Mouse (Mus musculus) lung, postnatal 36 days (tissue): ENCODE data around the gene Supt5.

ENCODE experiments used
- DNase-seq: peaks from one replicate; pipeline ENCODE4 v3.0.0; 2022; ENCODE audit warnings: mixed read lengths

Supt5 gene

GRCm38 (mm10) chr7:28373891-28374495, 35.4 kb upstream of the Supt5 start:
- DNase-seq, result no peak

- DNase-seq, result peak; percentile 94
Observed at GRCm38 (mm10) chr7:28373131-28373581, 34.6 kb upstream of the Supt5 start.

DNA sequence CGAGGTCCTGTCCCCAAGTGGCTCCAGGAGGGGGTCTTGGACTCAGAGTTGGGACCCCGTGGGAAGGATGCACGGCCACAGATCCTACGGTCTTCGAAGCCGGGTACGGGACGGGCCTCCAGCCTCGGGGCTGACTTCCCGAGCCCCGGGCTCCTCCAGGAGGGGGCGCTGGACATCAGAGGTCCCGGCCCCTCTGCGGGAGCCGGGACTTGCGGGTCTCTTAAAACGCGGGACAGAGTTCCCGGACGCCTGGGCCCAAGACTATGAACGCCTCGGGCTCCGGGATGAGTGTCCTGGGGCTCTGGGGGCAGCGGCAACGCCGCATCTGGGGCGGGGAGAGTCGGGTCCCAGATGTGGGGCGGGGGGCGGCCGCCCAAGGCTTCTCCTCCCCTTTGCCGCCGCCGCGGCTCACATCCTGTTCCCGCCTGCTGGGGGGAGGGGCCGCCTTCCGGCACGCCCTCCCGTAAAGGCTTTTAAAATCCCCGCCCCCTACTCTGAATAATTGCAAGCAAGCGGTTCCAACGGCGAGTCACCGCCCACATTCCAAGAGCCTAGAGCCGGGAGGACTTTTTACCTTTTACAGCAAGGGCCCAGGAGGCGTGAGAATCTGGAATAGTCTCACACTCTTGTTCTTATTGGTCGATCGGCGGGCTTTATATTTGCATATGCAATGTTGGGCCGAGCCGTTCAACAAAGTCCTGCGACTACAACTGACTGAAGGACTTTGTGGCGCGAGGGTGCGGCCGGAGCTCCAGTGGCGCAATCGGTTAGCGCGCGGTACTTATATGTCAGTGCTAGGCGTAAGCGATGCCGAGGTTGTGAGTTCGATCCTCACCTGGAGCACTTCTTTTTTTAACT, 33.9 kb upstream of the Supt5 start, which contains the start of gene Plekhg2:
Gene Plekhg2, minus strand, starts transcription at position 349 of the 858 bp plus-strand sequence.
- DNase-seq, result peak; percentile 99

GRCm38 (mm10) chr7:28371514-28371989, 33.0 kb upstream of the Supt5 start:
- peak; percentile 70 for DNase-seq

GRCm38 (mm10) chr7:28370977-28371513, 32.5 kb upstream of the Supt5 start:
- peak; percentile 76 for DNase-seq

DNA sequence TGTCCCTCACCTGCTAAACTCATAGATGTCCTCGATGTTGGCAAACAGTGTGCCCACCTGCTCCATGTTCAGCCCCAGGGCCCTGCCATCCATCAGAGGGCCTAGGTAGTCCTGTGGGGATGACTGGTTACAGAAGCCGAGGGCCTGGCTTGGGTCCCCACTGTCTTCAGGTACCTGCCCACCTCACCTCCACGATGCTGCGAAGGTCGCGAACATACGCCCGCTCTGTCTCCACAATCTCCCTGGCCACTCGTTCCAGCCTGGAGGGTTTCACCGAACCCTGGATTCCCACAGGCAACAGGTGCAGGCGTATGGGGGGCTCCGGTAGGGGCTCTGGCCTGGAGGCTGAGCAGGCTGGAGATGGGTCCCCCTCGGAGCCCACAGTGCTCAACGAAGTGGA, 31.5 kb upstream of the Supt5 start:
- no peak for DNase-seq

DNA sequence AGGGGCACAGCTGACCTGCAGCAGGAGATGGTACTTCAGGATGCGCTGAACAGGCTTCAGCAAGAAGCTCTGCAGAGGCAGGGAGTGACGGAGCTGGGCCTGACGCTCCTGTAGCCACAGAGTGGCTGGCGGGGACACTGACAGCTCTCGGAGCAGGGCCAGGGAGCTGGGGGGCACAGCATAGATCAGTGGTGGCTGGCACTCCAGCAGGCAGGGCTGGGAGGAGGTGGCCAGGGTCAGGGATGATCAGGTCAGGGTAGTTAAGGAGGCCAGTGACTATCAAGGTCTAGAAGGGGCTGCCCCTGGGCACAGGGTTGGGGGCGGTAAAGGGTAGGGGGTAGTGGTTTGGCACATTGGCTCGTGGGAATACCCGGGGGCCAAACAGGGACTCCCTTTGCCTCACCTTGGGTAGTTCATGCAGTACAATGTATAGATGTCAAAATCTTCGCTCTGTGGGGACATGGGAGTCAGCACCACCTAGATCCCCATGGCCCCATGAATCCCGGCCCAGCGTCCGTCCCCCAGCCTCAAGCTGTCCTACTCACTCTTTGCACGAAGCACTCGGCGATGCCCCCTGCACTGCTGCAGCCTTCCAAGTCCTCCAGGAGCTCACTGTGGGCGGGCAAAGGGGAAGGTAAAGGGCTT, 29.9 kb upstream of the Supt5 start:
- DNase-seq, result no peak

- DNase-seq, result no peak
Observed at GRCm38 (mm10) chr7:28367663-28368275, 29.2 kb upstream of the Supt5 start.

- DNase-seq, result no peak
Observed at GRCm38 (mm10) chr7:28362441-28363060, 24.0 kb upstream of the Supt5 start.

DNA sequence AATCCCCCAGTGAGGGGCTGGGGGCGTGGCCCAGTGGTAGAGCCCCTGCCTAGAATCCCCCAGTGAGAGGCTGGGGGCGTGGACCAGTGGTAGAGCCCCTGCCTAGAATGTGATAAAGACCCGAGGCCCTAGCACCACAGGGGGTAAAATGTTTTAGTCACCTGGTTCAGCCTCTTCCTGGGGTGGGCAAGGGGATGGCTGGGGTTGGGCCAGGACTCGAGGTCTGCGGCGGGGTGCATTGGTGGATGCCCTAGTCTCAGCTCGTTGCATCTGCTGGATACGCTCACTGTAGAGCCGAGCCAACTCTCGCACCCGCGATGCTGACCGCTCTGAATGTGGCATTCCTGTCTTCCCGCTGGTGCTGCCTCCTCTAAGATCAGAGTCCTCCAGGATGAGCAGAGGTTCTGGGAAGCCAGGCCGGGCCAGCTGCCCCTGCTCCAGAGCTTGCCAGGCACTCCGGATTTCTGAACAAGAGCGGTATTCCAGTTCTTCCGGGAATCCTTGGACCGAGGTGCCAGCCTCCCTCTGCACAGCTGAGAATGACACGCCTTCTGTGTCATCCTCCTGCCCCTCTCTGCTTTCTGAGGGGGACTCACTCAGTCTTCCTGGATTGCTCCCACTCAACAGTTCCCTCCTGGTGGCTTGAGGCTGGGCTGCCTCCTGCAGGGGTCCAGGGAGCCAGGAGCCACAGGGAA, 23.2 kb upstream of the Supt5 start:
- no peak for DNase-seq

DNA sequence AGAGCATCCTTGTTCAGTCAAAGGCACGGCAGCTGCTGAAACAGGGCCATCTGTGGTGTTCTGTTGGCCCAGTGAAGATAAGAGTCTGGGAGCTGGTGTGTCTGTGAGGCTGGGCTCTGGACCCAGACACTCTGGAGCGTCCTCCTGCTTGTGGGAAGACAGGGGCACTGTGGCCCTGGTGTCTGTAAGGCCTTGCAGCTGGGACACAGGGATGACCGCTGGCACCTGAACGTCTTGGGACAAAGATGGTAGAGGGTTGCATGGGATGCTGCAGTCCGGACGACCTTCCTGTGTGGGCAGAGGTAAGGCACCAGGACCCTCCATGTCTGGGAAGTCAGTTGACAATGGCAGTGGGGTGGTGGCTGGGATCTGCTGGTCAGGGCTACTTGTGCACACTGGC, 21.7 kb upstream of the Supt5 start:
- no peak for DNase-seq

- no peak for DNase-seq
Observed at GRCm38 (mm10) chr7:28359854-28360253, 21.3 kb upstream of the Supt5 start.

- no peak for DNase-seq
Observed at GRCm38 (mm10) chr7:28358431-28358830, 19.9 kb upstream of the Supt5 start.

GRCm38 (mm10) chr7:28357984-28358383, 19.4 kb upstream of the Supt5 start:
- no peak for DNase-seq

GRCm38 (mm10) chr7:28356981-28357380, 18.4 kb upstream of the Supt5 start:
- peak; percentile 69 for DNase-seq

GRCm38 (mm10) chr7:28355221-28355620, 16.7 kb upstream of the Supt5 start:
- no peak for DNase-seq

DNA sequence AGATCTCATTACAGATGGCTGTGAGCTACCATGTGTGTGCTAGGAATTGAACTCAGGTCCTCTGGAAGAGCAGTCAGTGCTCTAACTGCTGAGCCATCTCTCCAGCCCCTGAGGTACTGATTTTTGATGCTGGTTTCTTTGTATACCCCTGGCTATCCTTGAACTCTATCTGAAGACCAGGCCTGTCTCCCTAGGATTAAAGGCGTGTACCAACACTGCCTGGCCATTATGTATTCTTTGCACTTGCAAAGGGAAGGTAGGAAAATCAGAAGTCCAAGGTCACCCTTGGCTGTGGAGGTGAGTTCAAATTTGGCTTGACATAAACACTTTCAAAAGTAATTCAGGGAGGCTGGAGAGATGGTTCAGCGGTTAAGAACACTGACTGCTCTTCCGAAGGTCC, 16.1 kb upstream of the Supt5 start:
- no peak for DNase-seq

GRCm38 (mm10) chr7:28354113-28354581, 15.6 kb upstream of the Supt5 start:
- no peak for DNase-seq

DNA sequence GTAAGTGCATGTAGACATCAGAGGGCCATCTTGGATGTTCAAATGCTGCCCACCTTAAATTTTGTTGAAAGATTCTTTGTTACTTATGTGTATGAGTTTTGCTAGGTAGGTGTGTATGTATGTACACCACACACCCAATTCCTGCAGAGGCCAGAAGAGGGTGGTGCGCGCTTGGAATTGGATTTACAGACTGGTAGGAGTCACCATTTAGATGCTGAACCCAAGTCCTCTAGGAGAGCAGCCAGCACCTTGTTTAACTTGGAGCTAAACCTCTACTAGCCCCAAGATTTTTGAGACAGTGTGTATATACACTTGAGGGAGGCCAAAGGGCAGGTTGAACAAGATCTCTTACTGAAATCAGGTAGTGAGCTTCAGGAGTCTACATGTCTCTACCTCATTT, 14.7 kb upstream of the Supt5 start:
- peak; percentile 42 for DNase-seq

DNA sequence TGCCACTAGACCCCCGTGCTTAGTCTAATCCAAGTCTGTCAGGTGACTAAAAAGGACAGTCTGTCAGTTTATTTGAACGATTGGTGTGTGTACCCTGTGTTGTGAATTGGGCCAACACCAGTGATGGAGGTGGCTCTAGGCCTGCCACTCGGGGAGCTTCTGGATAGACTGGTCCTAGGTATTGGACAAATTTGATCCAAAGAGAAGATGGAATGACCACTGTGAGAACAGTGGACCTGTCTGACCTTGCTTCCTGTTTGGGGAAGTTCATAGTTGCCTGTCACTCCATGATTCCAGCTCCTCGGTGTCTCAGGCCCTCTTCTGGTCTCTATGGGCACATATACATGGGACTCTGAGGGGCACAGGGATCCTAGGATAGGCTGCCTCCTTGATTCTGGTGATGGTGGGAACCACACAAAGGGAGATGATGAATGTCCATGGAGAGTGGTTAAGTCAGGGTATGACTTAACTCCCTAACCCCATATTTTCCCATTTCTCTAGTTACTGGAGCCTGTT, 13.2 kb upstream of the Supt5 start:
- DNase-seq, result no peak

- peak; percentile 98 for DNase-seq
Observed at GRCm38 (mm10) chr7:28350155-28350883, 11.8 kb upstream of the Supt5 start, which contains the start of gene Rps16. Gene Rps16, plus strand, starts transcription at chr7:28350652.
